Mouse (Mus musculus) spleen, adult 2 months (tissue): ENCODE data around the gene Epha2.

ENCODE experiments used
- CTCF ChIP-seq: fragments of 200-500 bp; IDR thresholded peaks from 2 replicates; pipeline ENCODE4 v1.5.1; 2011; ENCODE audit warnings: mild to moderate bottlenecking, inconsistent platforms; ENCODE audit not compliant: insufficient read depth, insufficient read length, insufficient replicate concordance; ENCODE audit errors: extremely low read depth
- POLR2A ChIP-seq: fragments of 200-500 bp; IDR thresholded peaks from 2 replicates; pipeline ENCODE4 v1.6.1; 2011; ENCODE audit warnings: low read depth, low read length, inconsistent platforms

- TF ChIP-seq POLR2A (no peak), CTCF (no peak)
Measured at GRCm38 (mm10) chr4:141316023-141316422, 15.0 kb downstream of the Epha2 start.
